Mouse (Mus musculus): ENCODE data around the gene Btf3l4. TPM values are rescaled to one million over a fixed set of nuclear protein-coding genes. Genes with fewer than 3 reads are reported as not detected.

The Btf3l4 gene
- total RNA-seq (2021): 10 to 100 TPM; 88.9 to 97.3 TPM
- long read RNA-seq, experiment 1, transcript Btf3l4-204 (6 exons, 3,141 nt): major isoform, 69 of 96 reads
- long read RNA-seq, experiment 1, transcript Btf3l4-203 (6 exons, 1,033 nt): minor isoform, 6 of 96 reads
- long read RNA-seq, experiment 1, partial matches to known transcripts: 19 of 96 reads
- long read RNA-seq, experiment 1, other reads (novel, unspliced or antisense): 1 of 96 reads
- long read RNA-seq, experiment 2, transcript Btf3l4-204 (6 exons, 3,141 nt): major isoform, 56 of 72 reads
- long read RNA-seq, experiment 2, transcript Btf3l4-203 (6 exons, 1,033 nt): minor isoform, 7 of 72 reads
- long read RNA-seq, experiment 2, partial matches to known transcripts: 7 of 72 reads
- long read RNA-seq, experiment 2, other reads (novel, unspliced or antisense): 2 of 72 reads

- Histone ChIP-seq H3K27ac (peak within 1 kb of the TSS; percentile 98), H3K4me3 (peak within 1 kb of the TSS; percentile 69)
- intact Hi-C loops (cut with DNase I): loop anchor here (1.0 to 5.0 kb wide), 2 partner anchors 213 to 256 kb away; partner anchors contain the start of genes Orc1 and Prpf38a
- no peak for TF ChIP-seq CTCF (IDR thresholded peaks at IDR 0.05)
- DNase-seq (ENCODE audit: extremely low spot score in 1 of 2, low spot score in 2 of 2): peak; percentile 87 to 90
Observed at GRCm38 (mm10) chr4:108832916-108833827, at the start of gene Btf3l4. Gene Btf3l4, minus strand, starts transcription at chr4:108833614.

- no peak within 1 kb of the TSS for H3K27ac ChIP-seq
Observed at GRCm38 (mm10) chr4:108878963-108879822, 45.8 kb upstream of the Btf3l4 start, which contains the start of gene Rab3b. Gene Rab3b, plus strand, starts transcription at chr4:108879063.

GRCm38 (mm10) chr4:108877901-108878300 is 44.5 kb upstream of the Btf3l4 start:
- Histone ChIP-seq H3K4me3 (no peak overlapping the region), H3K27ac (no peak overlapping the region)
- no peak for DNase-seq (ENCODE audit: extremely low spot score in 1 of 2, low spot score in 2 of 2)
- no peak for TF ChIP-seq CTCF (IDR thresholded peaks at IDR 0.05)
- intact Hi-C loops (cut with DNase I): no loop called here

More at GRCm38 (mm10) chr4:108878963-108879822, 45.8 kb upstream of the Btf3l4 start, which contains the start of gene Rab3b:
- DNase-seq (ENCODE audit: extremely low spot score in 1 of 2, low spot score in 2 of 2): peak; percentile 62 to 65
- TF ChIP-seq CTCF (IDR thresholded peaks at IDR 0.05): no peak
- intact Hi-C loops (cut with DNase I): no loop called here
- peak within 1 kb of the TSS; percentile 55 for H3K4me3 ChIP-seq

GRCm38 (mm10) chr4:108873746-108874145 is 40.3 kb upstream of the Btf3l4 start:
- no peak for DNase-seq (ENCODE audit: extremely low spot score in 1 of 2, low spot score in 2 of 2)
- intact Hi-C loops (cut with DNase I): no loop called here
- Histone ChIP-seq H3K4me3 (no peak overlapping the region), H3K27ac (no peak overlapping the region)
- no peak for TF ChIP-seq CTCF (IDR thresholded peaks at IDR 0.05)

- DNase-seq (ENCODE audit: extremely low spot score in 1 of 2, low spot score in 2 of 2): peak; percentile 88 to 91
- no peak overlapping the region for H3K4me3 ChIP-seq
- no peak overlapping the region for H3K27ac ChIP-seq
- intact Hi-C loops (cut with DNase I): loop anchor here (1.0 to 2.0 kb wide), 2 partner anchors 106 to 295 kb away; no protein-coding TSS in a partner anchor
- peak; percentile 98 for TF ChIP-seq CTCF (IDR thresholded peaks at IDR 0.05)
Observed at GRCm38 (mm10) chr4:108869730-108870374, 36.4 kb upstream of the Btf3l4 start.

- H3K27ac ChIP-seq: no peak overlapping the region
- no peak overlapping the region for H3K4me3 ChIP-seq
- no peak for TF ChIP-seq CTCF (IDR thresholded peaks at IDR 0.05)
- DNase-seq (ENCODE audit: extremely low spot score in 1 of 2, low spot score in 2 of 2): no peak
- intact Hi-C loops (cut with DNase I): no loop called here
Observed at GRCm38 (mm10) chr4:108866806-108867205, 33.4 kb upstream of the Btf3l4 start.

GRCm38 (mm10) chr4:108848505-108848848 is 15.1 kb upstream of the Btf3l4 start, which contains the start of gene A730015C16Rik:
Gene A730015C16Rik, minus strand, starts transcription at chr4:108848619.
- intact Hi-C loops (cut with DNase I): no loop called here
- peak in 1 of 2 experiments; percentile 21 for DNase-seq (ENCODE audit: extremely low spot score in 1 of 2, low spot score in 2 of 2)
- H3K4me3 ChIP-seq: peak within 1 kb of the TSS; percentile 69
- TF ChIP-seq CTCF (IDR thresholded peaks at IDR 0.05): no peak
- peak within 1 kb of the TSS; percentile 81 for H3K27ac ChIP-seq

GRCm38 (mm10) chr4:108847715-108848504 is 14.5 kb upstream of the Btf3l4 start, which contains the start of gene Kti12:
Gene Kti12, plus strand, starts transcription at chr4:108847785.
- Histone ChIP-seq H3K4me3 (peak within 1 kb of the TSS; percentile 69), H3K27ac (peak within 1 kb of the TSS; percentile 81)
- intact Hi-C loops (cut with DNase I): loop anchor here (1.0 kb wide), 1 partner anchor 14 kb away; the partner anchor contains the start of gene Txndc12
- peak; percentile 80 to 82 for DNase-seq (ENCODE audit: extremely low spot score in 1 of 2, low spot score in 2 of 2)
- TF ChIP-seq CTCF (IDR thresholded peaks at IDR 0.05): no peak

- no peak overlapping the region for H3K4me3 ChIP-seq
- intact Hi-C loops (cut with DNase I): no loop called here
- no peak overlapping the region for H3K27ac ChIP-seq
- TF ChIP-seq CTCF (IDR thresholded peaks at IDR 0.05): no peak
- DNase-seq (ENCODE audit: extremely low spot score in 1 of 2, low spot score in 2 of 2): no peak
Observed at GRCm38 (mm10) chr4:108845824-108846569, 12.6 kb upstream of the Btf3l4 start.

All from left cerebral cortex, adult 2 months (tissue).